Mouse (Mus musculus) heart, postnatal 4 days (tissue): ENCODE data around the gene Aifm3. TPM values are rescaled to one million over a fixed set of nuclear protein-coding genes. Genes with fewer than 3 reads are reported as not detected.
"Not testable (repeated sequence)": the region's sequence is repeated elsewhere in the genome, so short reads cannot be mapped to it uniquely, and the experiment has no call there.

Experiments used
- DNase-seq: peaks from one replicate; pipeline ENCODE4 v3.0.0; 2021
- total RNA-seq, 2 experiments: library from RNA; stranded (reverse); gene quantifications; 2 replicates each; pipeline ENCODE4 v1.2.3; 2021

Aifm3 gene
- total RNA-seq, 2 experiments from 2014 or later, result 0.21 to 0.70 TPM

GRCm38 (mm10) chr16:17499249-17499883, 10.0 kb downstream of the Aifm3 start:
- no peak for DNase-seq

GRCm38 (mm10) chr16:17502681-17503080, 13.3 kb downstream of the Aifm3 start:
- no peak for DNase-seq

- no peak for DNase-seq
Measured at GRCm38 (mm10) chr16:17507018-17507552, 17.7 kb downstream of the Aifm3 start.

GRCm38 (mm10) chr16:17508031-17508430, 18.6 kb downstream of the Aifm3 start:
- DNase-seq, result not testable (repeated sequence)

- peak; percentile 89 for DNase-seq
Measured at GRCm38 (mm10) chr16:17508546-17509239, 19.3 kb downstream of the Aifm3 start, which contains the start of gene Lztr1. Gene Lztr1, plus strand, starts transcription at chr16:17508688.

GRCm38 (mm10) chr16:17509240-17509597, 19.8 kb downstream of the Aifm3 start:
- no peak for DNase-seq

- DNase-seq, result no peak
Measured at GRCm38 (mm10) chr16:17510143-17510542, 20.7 kb downstream of the Aifm3 start.

GRCm38 (mm10) chr16:17510686-17511085, 21.3 kb downstream of the Aifm3 start:
- DNase-seq, result no peak

GRCm38 (mm10) chr16:17511431-17511830, 22.0 kb downstream of the Aifm3 start:
- no peak for DNase-seq

- DNase-seq, result no peak
Measured at GRCm38 (mm10) chr16:17518910-17519309, 29.5 kb downstream of the Aifm3 start.

GRCm38 (mm10) chr16:17524156-17524555, 34.7 kb downstream of the Aifm3 start:
- DNase-seq, result no peak

- DNase-seq, result no peak
Measured at GRCm38 (mm10) chr16:17525524-17525923, 36.1 kb downstream of the Aifm3 start.

GRCm38 (mm10) chr16:17526223-17526622, 36.8 kb downstream of the Aifm3 start:
- no peak for DNase-seq

- no peak for DNase-seq
Measured at GRCm38 (mm10) chr16:17527606-17528005, 38.2 kb downstream of the Aifm3 start.

GRCm38 (mm10) chr16:17528276-17528675, 38.9 kb downstream of the Aifm3 start:
- DNase-seq, result no peak

- peak; percentile 34 for DNase-seq
Measured at GRCm38 (mm10) chr16:17529981-17530586, 40.7 kb downstream of the Aifm3 start.

- peak; percentile 98 for DNase-seq
Measured at GRCm38 (mm10) chr16:17530640-17531288, 41.4 kb downstream of the Aifm3 start, which contains the start of gene Thap7. Gene Thap7, minus strand, starts transcription at chr16:17531136.

GRCm38 (mm10) chr16:17532271-17532670, 42.9 kb downstream of the Aifm3 start:
- no peak for DNase-seq

- no peak for DNase-seq
Measured at GRCm38 (mm10) chr16:17532676-17533329, 43.4 kb downstream of the Aifm3 start.

- no peak for DNase-seq
Measured at GRCm38 (mm10) chr16:17536584-17536983, 47.2 kb downstream of the Aifm3 start.

GRCm38 (mm10) chr16:17542632-17543031, 53.2 kb downstream of the Aifm3 start:
- no peak for DNase-seq

- DNase-seq, result no peak
Measured at GRCm38 (mm10) chr16:17552837-17553236, 63.4 kb downstream of the Aifm3 start.
